Comparison of ENCODE assay signal across 18 mouse cellular contexts in genomic region chr2:35449687-35450622, GRCm38 (mm10). TPM values are rescaled to one million over a fixed set of nuclear protein-coding genes. Genes with fewer than 3 reads are reported as not detected.
A peak's percentile ranks its signal among the peaks of the same experiment; 100 is the strongest.
DNase-seq lines count a peak whose midpoint lies in the region; ATAC-seq and TF ChIP-seq lines count a peak whose summit lies in the region.
"Had no signal": no experiment of that assay in that cellular context is flagged by ENCODE, and none has a peak within 500 bp of the region (broad histone marks: within the 10 kb centered on the region; RNA-seq: fewer than 3 reads in every experiment).

No protein-coding gene starts in this region.

- H3K27ac ChIP-seq in heart, embryonic 11.5 days (ENCODE audit: low read depth, low read length), result peak overlapping the region; percentile 3; the same call in 1 of the 2 replicates
- H3K27ac ChIP-seq in midbrain, embryonic 11.5 days (ENCODE audit: low read depth, low read length), result no peak overlapping the region
- no peak overlapping the region for H3K27ac ChIP-seq in midbrain, postnatal 0 days (ENCODE audit: low read depth, low read length)
- H3K27ac ChIP-seq in heart, embryonic 15.5 days, result peak overlapping the region; percentile 19; the same call in 1 of the 2 replicates
- H3K27ac ChIP-seq: hindbrain, postnatal 0 days had no signal

- no peak for TF ChIP-seq CTCF in midbrain, postnatal 0 days (IDR thresholded peaks at IDR 0.05)

- H3K9ac ChIP-seq in heart, embryonic 11.5 days (ENCODE audit: low read depth, low read length), result no peak overlapping the region
- H3K9ac ChIP-seq in midbrain, embryonic 11.5 days (ENCODE audit: low read length), result no peak overlapping the region
- no peak overlapping the region for H3K9ac ChIP-seq in midbrain, postnatal 0 days (replicated peaks; ENCODE audit: low read length, poor library complexity, severe bottlenecking)
- no peak overlapping the region for H3K9ac ChIP-seq in heart, embryonic 15.5 days

- no peaks in the 10 kb centered on the region for H3K9me3 ChIP-seq in heart, embryonic 11.5 days (replicated peaks; ENCODE audit: control insufficient read depth, low read length)
- H3K9me3 ChIP-seq in midbrain, embryonic 11.5 days (ENCODE audit: control insufficient read depth, low read length), result no peaks in the 10 kb centered on the region
- H3K9me3 ChIP-seq in midbrain, postnatal 0 days (ENCODE audit: low read length), result no peaks in the 10 kb centered on the region
- no peaks in the 10 kb centered on the region for H3K9me3 ChIP-seq in heart, embryonic 15.5 days (replicated peaks)
- H3K9me3 ChIP-seq: limb, embryonic 10.5 days had no signal

- H3K4me1 ChIP-seq in heart, embryonic 11.5 days (ENCODE audit: control insufficient read depth, insufficient read depth, low read length), result peaks cover 62% of the 10 kb centered on the region
- no peaks in the 10 kb centered on the region for H3K4me1 ChIP-seq in midbrain, embryonic 11.5 days (ENCODE audit: control insufficient read depth, insufficient read depth, low read length)
- no peaks in the 10 kb centered on the region for H3K4me1 ChIP-seq in midbrain, postnatal 0 days (ENCODE audit: insufficient read depth, low read length)
- peaks cover 60% of the 10 kb centered on the region for H3K4me1 ChIP-seq in heart, embryonic 15.5 days (replicated peaks)

- ATAC-seq in heart, embryonic 11.5 days (replicated peaks; ENCODE audit: insufficient number of reproducible peaks, low FRiP score, low TSS enrichment), result no peak
- no peak for ATAC-seq in midbrain, embryonic 11.5 days (ENCODE audit: low FRiP score)
- ATAC-seq in midbrain, postnatal 0 days (ENCODE audit: low FRiP score), result no peak
- ATAC-seq in heart, embryonic 15.5 days (replicated peaks; ENCODE audit: insufficient number of reproducible peaks, insufficient read depth, low FRiP score, low read depth), result no peak
- ATAC-seq: activated CD4-positive, CD25-positive, alpha-beta regulatory T cell, adult 4 months; hindbrain, postnatal 0 days had no signal

- no peaks in the 10 kb centered on the region for H3K27me3 ChIP-seq in heart, embryonic 11.5 days (ENCODE audit: control insufficient read depth, insufficient read depth, low read length)
- no peaks in the 10 kb centered on the region for H3K27me3 ChIP-seq in midbrain, embryonic 11.5 days (ENCODE audit: control insufficient read depth, insufficient read depth, low read length)
- no peaks in the 10 kb centered on the region for H3K27me3 ChIP-seq in midbrain, postnatal 0 days (ENCODE audit: insufficient read depth, low read length)
- no peaks in the 10 kb centered on the region for H3K27me3 ChIP-seq in heart, embryonic 15.5 days
- H3K27me3 ChIP-seq in splenic B cell, adult 2 months (ENCODE audit: control insufficient read depth, insufficient read depth, low read length, poor library complexity, severe bottlenecking), result no peaks in the 10 kb centered on the region

- H3K4me2 ChIP-seq in heart, embryonic 11.5 days, result no peak overlapping the region
- no peak overlapping the region for H3K4me2 ChIP-seq in midbrain, embryonic 11.5 days
- no peak overlapping the region for H3K4me2 ChIP-seq in midbrain, postnatal 0 days (ENCODE audit: low read depth, low read length, poor library complexity, severe bottlenecking)
- H3K4me2 ChIP-seq in heart, embryonic 15.5 days, result no peak overlapping the region

- no peak for DNase-seq in heart, postnatal 4 days
- DNase-seq in midbrain, embryonic 11.5 days (ENCODE audit: low spot score, missing footprints), result peak; percentile 75
- no peak for DNase-seq in midbrain, postnatal 0 days (ENCODE audit: low spot score)
- peak; percentile 50 for DNase-seq in splenic B cell, adult 2 months (ENCODE audit: low read depth, low spot score)
- DNase-seq in layer of hippocampus, adult 9-11 months, result no peak
- DNase-seq: cerebellum, adult 9-10 months; kidney, adult 9 months; thymus, adult 2 months had no signal

- no peak overlapping the region for H3K4me3 ChIP-seq in heart, embryonic 11.5 days (ENCODE audit: low read depth, low read length)
- no peak overlapping the region for H3K4me3 ChIP-seq in midbrain, embryonic 11.5 days (ENCODE audit: low read depth, low read length)
- no peak overlapping the region for H3K4me3 ChIP-seq in midbrain, postnatal 0 days (ENCODE audit: low read depth, low read length)
- H3K4me3 ChIP-seq in heart, embryonic 15.5 days, result no peak overlapping the region
- H3K4me3 ChIP-seq: erythroblast, embryonic 14.5 days; limb, embryonic 10.5 days had no signal

- H3K36me3 ChIP-seq in heart, embryonic 11.5 days (ENCODE audit: control insufficient read depth, insufficient read depth, low read length), result no peaks in the 10 kb centered on the region
- H3K36me3 ChIP-seq in midbrain, embryonic 11.5 days (ENCODE audit: control insufficient read depth, insufficient read depth, low read length), result no peaks in the 10 kb centered on the region
- no peaks in the 10 kb centered on the region for H3K36me3 ChIP-seq in midbrain, postnatal 0 days (ENCODE audit: insufficient read depth, low read length)
- H3K36me3 ChIP-seq in heart, embryonic 15.5 days, result no peaks in the 10 kb centered on the region
- 0 out of 2 replicates have a peak, but pooled peaks cover 2% of the 10 kb centered on the region for H3K36me3 ChIP-seq in splenic B cell, adult 2 months (ENCODE audit: control insufficient read depth, insufficient read depth, low read length, poor library complexity, severe bottlenecking)
- H3K36me3 ChIP-seq: limb, embryonic 10.5 days had no signal

- WGBS in heart, embryonic 11.5 days (ENCODE audit: insufficient replicate concordance), result 64% methylated on average over 12 of the region's 12 CpGs
- 84% methylated on average over 12 of the region's 12 CpGs for WGBS in midbrain, embryonic 11.5 days
- WGBS in midbrain, postnatal 0 days, result 79% methylated on average over 12 of the region's 12 CpGs
- WGBS in heart, embryonic 15.5 days, result 59% methylated on average over 12 of the region's 12 CpGs

RNA-seq across cellular contexts. Expression of gene Ggta1, which starts 13.1 kb away (rescaled TPM):
- polyA plus RNA-seq in heart, embryonic 11.5 days (2014; fragmentation: Nextera tagmentation; extraction: Ambion mirVana), result 38.1 and 42.1 TPM in 2 replicates
- 10 to 100 TPM; 21.5 to 22.3 TPM for total RNA-seq in heart, postnatal 4 days (2021)
- polyA plus RNA-seq in midbrain, embryonic 11.5 days (2014; fragmentation: Nextera tagmentation; extraction: Ambion mirVana), result 6.3 TPM in 2 replicates
- 5.1 and 5.4 TPM in 2 replicates for total RNA-seq in midbrain, postnatal 0 days (2014; rRNA removed)
- 3.8 and 3.9 TPM in 2 replicates for polyA plus RNA-seq in midbrain, postnatal 0 days (2015; fragmentation: Nextera tagmentation; extraction: Ambion mirVana)
- polyA plus RNA-seq in heart, embryonic 15.5 days (2015; fragmentation: Nextera tagmentation; extraction: Ambion mirVana), result 27.4 and 31.6 TPM in 2 replicates

RNA-seq across cellular contexts. Expression of gene 4930402F06Rik, which starts 53.0 kb away (rescaled TPM):
- polyA plus RNA-seq in heart, embryonic 11.5 days (2014; fragmentation: Nextera tagmentation; extraction: Ambion mirVana), result not detected in 2 replicates
- total RNA-seq in heart, postnatal 4 days (2021), result not detected
- not detected in 2 replicates for polyA plus RNA-seq in midbrain, embryonic 11.5 days (2014; fragmentation: Nextera tagmentation; extraction: Ambion mirVana)
- not detected in 2 replicates for total RNA-seq in midbrain, postnatal 0 days (2014; rRNA removed)
- not detected in 2 replicates for polyA plus RNA-seq in midbrain, postnatal 0 days (2015; fragmentation: Nextera tagmentation; extraction: Ambion mirVana)
- polyA plus RNA-seq in heart, embryonic 15.5 days (2015; fragmentation: Nextera tagmentation; extraction: Ambion mirVana), result not detected in 2 replicates
- total RNA-seq: hindbrain, postnatal 0 days; layer of hippocampus, postnatal 10 days; megakaryocyte-erythroid progenitor cell, adult 5-6 weeks had no signal
- polyA plus RNA-seq: activated CD4-positive, CD25-positive, alpha-beta regulatory T cell, adult 4 months; erythroblast, embryonic 14.5 days; frontal cortex, adult 2 months; gonadal fat pad, adult 2 months; hindbrain, postnatal 0 days; limb, embryonic 10.5 days; thymus, adult 2 months had no signal

Comparison
In these comparisons a context has a peak if more than half of its experiments do, and no peak if none do; other contexts are left out.
1. DNase-seq: peak in midbrain, embryonic 11.5 days (single experiment) and splenic B cell, adult 2 months (single experiment); none in heart, postnatal 4 days (single experiment), midbrain, postnatal 0 days (single experiment) and layer of hippocampus, adult 9-11 months (single experiment).
2. H3K27ac ChIP-seq: peak in heart, embryonic 11.5 days (single experiment) and heart, embryonic 15.5 days (single experiment); none in midbrain, embryonic 11.5 days (single experiment) and midbrain, postnatal 0 days (single experiment).